Mouse (Mus musculus): ENCODE results near the gene Olfr1216.
"Not testable (repeated sequence)": the region's sequence is repeated elsewhere in the genome, so short reads cannot be mapped to it uniquely, and the experiment has no call there.

The Olfr1216 gene

GRCm38 (mm10) chr2:89018240-89018639 is at the start of gene Olfr1216:
Gene Olfr1216 (minus strand): TSS chr2:89018340.
- DNase-seq (ENCODE audit: low spot score in 2 of 2) = no peak

DNA sequence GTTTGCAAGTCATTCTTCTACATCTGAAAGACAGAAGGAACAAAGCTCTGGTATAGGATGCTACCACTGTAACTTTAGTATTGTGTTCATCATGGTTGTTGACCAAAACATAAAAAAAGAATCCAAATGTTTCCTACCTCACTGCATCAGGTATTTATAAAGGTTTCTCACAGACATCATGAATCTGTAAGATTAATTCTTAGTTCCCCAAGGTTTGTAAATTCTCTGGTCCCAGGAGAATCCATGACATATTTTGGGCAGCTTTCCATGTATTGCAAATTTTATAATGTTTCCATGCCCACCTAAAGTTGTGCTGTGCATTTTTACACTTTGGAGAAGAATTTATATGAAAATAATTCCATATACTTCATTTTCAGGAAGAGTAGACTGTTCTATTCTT is 42.9 kb upstream of the Olfr1216 start, which contains the start of gene Olfr1218:
Gene Olfr1218, minus strand, starts transcription at position 101 of the 400 bp plus-strand sequence.
- no peak for DNase-seq (ENCODE audit: low spot score in 2 of 2)

DNA sequence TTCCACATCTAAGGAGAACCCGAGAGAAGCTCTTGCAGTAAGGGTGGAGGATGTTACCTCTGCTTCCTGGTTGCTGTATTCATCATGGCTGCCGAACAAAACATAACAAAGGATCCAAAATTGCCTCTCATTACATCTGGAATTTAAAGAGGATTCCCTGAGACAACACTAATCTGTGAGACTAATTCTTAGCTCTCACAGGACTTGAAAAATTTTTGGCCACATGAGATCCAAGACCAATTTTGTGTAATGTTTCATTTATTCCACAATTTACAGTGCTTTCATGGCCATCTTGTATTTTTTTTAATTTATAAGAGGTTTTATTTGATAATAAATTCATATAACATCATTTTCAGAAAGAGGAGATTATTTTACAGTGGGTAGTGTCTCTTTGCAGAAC is 13.8 kb upstream of the Olfr1216 start, which contains the start of gene Olfr1217:
Gene Olfr1217, minus strand, starts transcription at position 101 of the 400 bp plus-strand sequence.
- DNase-seq (ENCODE audit: low spot score in 2 of 2) = no peak

- not testable (repeated sequence) for DNase-seq (ENCODE audit: low spot score in 2 of 2)
Measured at GRCm38 (mm10) chr2:89021436-89021835, 3.3 kb upstream of the Olfr1216 start.

DNA sequence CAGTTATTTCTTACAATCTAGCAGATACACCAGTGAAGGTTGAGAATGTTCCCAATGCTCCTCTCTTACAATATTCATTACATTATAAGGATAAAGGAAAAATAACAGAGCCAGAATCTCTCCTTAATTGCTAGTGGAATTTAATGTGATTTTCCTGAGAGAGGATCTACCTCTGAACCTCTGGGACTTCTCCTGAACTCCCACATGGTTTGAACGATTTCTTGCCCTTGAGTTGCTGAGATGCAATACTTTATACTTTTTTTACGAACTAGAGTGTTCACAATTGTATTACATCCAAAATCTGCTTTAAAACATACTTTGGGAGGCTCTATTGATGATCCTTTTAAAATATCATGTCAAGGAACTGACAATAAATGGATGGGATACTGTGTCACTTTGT is 11.3 kb downstream of the Olfr1216 start, which contains the start of gene Olfr1215:
Gene Olfr1215, minus strand, starts transcription at position 101 of the 400 bp plus-strand sequence.
- DNase-seq (ENCODE audit: low spot score in 2 of 2) = no peak

DNA sequence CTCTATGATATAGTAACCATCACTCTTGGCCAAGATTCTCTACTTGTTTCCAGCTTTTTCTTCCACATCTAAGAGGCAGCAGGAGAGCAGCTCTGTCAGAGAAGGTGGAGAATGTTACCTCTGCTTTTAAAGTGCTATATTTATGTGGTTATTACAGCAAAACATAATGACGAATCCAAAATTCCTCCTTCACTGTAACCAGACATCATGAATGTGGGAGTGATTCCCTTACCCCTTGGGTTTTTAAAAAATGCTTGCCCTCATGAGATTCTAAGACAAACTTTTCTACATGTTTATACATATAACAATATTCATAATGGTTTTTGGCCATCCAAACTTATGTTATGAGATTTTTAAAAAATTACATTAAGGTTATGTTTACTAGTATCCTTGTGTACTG is 25.6 kb downstream of the Olfr1216 start, which contains the start of gene Olfr1214:
Gene Olfr1214, minus strand, starts transcription at position 101 of the 400 bp plus-strand sequence.
- DNase-seq (ENCODE audit: low spot score in 2 of 2) = no peak

DNA sequence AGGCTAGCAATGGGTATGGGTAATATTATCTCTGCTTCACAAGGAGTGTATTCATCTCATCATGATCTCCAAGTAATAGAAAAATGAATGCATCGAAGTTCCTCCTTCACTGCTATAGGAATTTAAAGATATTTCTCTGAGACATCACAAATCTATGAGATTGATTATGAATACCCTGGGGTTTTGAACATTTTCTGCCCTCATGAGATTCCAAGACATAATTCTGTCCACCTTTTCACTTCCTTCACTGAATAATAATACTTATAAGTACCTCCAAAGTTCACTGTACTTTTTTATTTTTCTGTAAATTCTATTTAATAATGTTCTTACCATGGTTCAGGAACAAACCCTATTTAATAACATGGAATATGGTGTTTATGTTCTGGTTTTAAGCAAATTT is 38.0 kb downstream of the Olfr1216 start, which contains the start of gene Gm13762:
Gene Gm13762, minus strand, starts transcription at position 101 of the 400 bp plus-strand sequence.
- DNase-seq (ENCODE audit: low spot score in 2 of 2) = no peak

Data from thymus, postnatal 10 days (tissue).